Mouse (Mus musculus): ENCODE results near the gene Prkce. TPM values are rescaled to one million over a fixed set of nuclear protein-coding genes. Genes with fewer than 3 reads are reported as not detected.
A peak's percentile ranks its signal among the peaks of the same experiment; 100 is the strongest.

Prkce gene
- polyA plus RNA-seq, 1 experiment: 3.3 TPM

DNA sequence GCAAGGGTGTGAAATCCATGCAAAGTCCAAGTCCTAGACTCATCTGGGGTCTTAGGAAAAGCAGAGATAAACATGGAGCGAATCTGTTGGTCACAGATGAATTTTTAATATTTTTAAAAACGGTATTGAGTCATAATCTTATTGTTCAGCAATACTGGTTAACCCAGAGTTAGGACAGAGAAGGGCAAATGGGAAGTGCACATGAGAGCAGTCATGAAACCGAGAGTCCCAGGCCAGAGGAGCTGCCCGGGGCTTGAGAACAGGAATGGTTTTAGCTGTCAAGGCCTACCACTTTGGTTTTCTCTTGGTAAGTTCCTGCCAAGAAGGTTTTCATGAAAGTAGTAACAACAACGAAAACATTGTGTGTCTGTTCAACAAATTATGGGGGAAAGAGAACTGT, 76.8 kb downstream of the Prkce start:
- WGBS: 92% methylated on average over 5 of the region's 5 CpGs
- H3K27ac ChIP-seq (ENCODE audit: insufficient read depth, low read depth, low read length): no peak overlapping the region
- H3K36me3 ChIP-seq (ENCODE audit: control insufficient read depth, insufficient read depth, low read length): no peaks in the 10 kb centered on the region

DNA sequence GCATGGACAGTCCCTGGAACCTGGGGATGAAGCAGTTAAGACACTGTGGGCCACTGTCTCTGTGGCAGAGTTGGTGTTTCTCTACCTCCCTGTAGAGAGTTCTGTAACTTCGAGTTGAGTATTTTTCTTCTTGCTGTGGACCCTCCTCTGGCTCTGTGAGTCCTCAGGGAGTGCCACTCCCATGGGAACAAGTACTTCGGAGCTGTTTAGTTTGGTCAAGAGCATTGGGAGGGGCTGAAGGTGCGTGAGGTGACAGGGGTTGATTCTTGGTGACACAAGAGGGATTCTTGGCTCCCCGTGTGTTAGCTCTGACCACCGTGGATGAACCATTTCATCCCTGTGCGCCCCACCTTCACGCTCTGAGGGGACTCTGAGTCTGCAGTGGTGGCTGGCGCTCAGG, 81.2 kb downstream of the Prkce start:
- Histone ChIP-seq H3K27ac (ENCODE audit: insufficient read depth, low read depth, low read length) (no peak overlapping the region), H3K4me1 (ENCODE audit: control insufficient read depth, insufficient read depth, insufficient read length, low read length) (peaks cover 3% of the 10 kb centered on the region; the same call in 1 of the 2 replicates), H3K4me3 (ENCODE audit: low read depth, low read length) (no peak overlapping the region), H3K27me3 (ENCODE audit: control insufficient read depth, insufficient read depth, low read length) (no peaks in the 10 kb centered on the region), H3K36me3 (ENCODE audit: control insufficient read depth, insufficient read depth, low read length) (no peaks in the 10 kb centered on the region)
- TF ChIP-seq POLR2A (IDR thresholded peaks at IDR 0.05; ENCODE audit: low read depth, low read length) (no peak), CTCF (IDR thresholded peaks at IDR 0.05; ENCODE audit: extremely low read depth, insufficient read length, insufficient replicate concordance, low read depth, low read length) (no peak)
- WGBS: 80% methylated on average over 8 of the region's 8 CpGs

More for the DNA sequence above, 76.8 kb downstream of the Prkce start:
- TF ChIP-seq POLR2A (IDR thresholded peaks at IDR 0.05; ENCODE audit: low read depth, low read length) (no peak), CTCF (IDR thresholded peaks at IDR 0.05; ENCODE audit: extremely low read depth, insufficient read length, insufficient replicate concordance, low read depth, low read length) (no peak)
- Histone ChIP-seq H3K27me3 (ENCODE audit: control insufficient read depth, insufficient read depth, low read length) (no peaks in the 10 kb centered on the region), H3K4me3 (ENCODE audit: low read depth, low read length) (no peak overlapping the region), H3K4me1 (ENCODE audit: control insufficient read depth, insufficient read depth, insufficient read length, low read length) (peaks cover 5% of the 10 kb centered on the region; the same call in 1 of the 2 replicates)

DNA sequence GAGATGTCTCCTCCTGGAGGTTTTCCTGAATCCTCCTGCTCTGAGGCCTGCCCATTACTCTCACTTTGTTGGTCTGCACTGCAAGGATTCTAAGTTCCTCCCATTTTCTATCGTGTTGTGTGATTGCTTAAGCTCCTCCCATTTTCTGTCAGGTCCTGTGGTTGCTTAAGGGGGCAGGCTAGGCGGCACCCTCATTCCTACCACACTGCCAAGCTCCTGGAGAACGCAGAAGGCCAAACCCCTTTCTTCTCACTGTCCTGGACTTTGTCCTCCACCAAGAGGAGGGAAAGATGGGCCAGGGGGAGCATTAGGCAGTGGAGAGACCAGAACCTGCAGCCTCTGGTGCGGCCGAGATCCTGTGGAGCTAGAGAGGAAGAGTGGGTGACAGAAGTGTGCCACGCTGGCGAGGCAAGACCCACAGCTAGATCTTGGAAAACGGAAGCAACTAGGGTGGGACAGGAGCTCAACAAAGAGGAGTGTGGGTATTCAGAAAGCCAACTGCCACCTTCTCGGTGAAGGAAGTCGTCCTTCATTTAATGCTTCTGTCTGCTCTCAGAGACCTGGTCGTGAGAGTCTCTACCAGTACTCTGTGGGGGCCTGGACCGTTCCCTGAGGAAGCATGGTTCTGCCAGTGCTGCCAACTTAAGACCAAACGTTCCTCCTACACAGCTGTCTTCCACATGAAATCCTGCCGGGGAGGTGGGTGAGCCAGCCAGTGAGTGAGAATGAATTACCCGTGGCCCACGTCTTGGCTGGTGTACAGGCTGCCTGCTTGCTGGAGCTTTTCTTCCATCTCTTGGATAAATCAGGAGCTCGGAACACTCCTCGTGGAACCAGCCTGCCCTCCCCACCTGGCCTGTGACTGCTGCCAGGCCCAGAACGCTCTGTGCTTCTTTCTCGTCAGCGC, 82.2 kb downstream of the Prkce start:
- Histone ChIP-seq H3K4me1 (ENCODE audit: control insufficient read depth, insufficient read depth, insufficient read length, low read length) (peaks cover 3% of the 10 kb centered on the region; the same call in 1 of the 2 replicates), H3K27me3 (ENCODE audit: control insufficient read depth, insufficient read depth, low read length) (no peaks in the 10 kb centered on the region), H3K36me3 (ENCODE audit: control insufficient read depth, insufficient read depth, low read length) (no peaks in the 10 kb centered on the region), H3K4me3 (ENCODE audit: low read depth, low read length) (no peak overlapping the region), H3K27ac (ENCODE audit: insufficient read depth, low read depth, low read length) (no peak overlapping the region)
- 71% methylated on average over 21 of the region's 21 CpGs for WGBS
- no peak for TF ChIP-seq CTCF (IDR thresholded peaks at IDR 0.05; ENCODE audit: extremely low read depth, insufficient read length, insufficient replicate concordance, low read depth, low read length)
- no peak for TF ChIP-seq POLR2A (IDR thresholded peaks at IDR 0.05; ENCODE audit: low read depth, low read length)

DNA sequence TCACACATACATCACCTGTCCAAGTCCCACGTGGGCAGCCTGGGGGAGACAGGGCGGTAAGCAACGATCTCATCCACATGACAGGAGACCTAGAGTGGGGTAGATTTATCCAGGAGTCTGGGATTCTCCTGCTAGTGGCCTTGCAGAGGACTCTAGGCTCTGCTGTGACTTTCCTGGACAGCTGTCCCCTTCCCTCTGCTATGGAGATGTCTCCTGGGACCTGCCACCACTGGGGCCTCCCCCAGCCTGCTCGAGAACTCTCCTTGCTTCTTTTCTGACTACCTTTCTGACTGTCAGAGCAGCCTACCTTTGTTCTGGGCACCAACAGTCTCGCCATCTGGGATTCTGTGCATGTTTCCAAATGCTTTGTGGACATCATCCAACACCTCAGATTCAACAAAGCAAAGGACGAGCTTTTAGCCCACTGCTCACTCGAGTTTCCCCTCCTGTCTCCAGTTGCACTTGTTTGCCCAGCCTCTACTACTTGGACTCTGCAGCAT, 82.9 kb downstream of the Prkce start:
- no peak for TF ChIP-seq CTCF (IDR thresholded peaks at IDR 0.05; ENCODE audit: extremely low read depth, insufficient read length, insufficient replicate concordance, low read depth, low read length)
- TF ChIP-seq POLR2A (IDR thresholded peaks at IDR 0.05; ENCODE audit: low read depth, low read length): no peak
- no peak overlapping the region for H3K27ac ChIP-seq (ENCODE audit: insufficient read depth, low read depth, low read length)
- 74% methylated on average over 7 of the region's 7 CpGs for WGBS
- no peaks in the 10 kb centered on the region for H3K36me3 ChIP-seq (ENCODE audit: control insufficient read depth, insufficient read depth, low read length)
- H3K4me3 ChIP-seq (ENCODE audit: low read depth, low read length): no peak overlapping the region
- H3K4me1 ChIP-seq (ENCODE audit: control insufficient read depth, insufficient read depth, insufficient read length, low read length): peaks cover 3% of the 10 kb centered on the region; the same call in 1 of the 2 replicates
- H3K27me3 ChIP-seq (ENCODE audit: control insufficient read depth, insufficient read depth, low read length): no peaks in the 10 kb centered on the region

DNA sequence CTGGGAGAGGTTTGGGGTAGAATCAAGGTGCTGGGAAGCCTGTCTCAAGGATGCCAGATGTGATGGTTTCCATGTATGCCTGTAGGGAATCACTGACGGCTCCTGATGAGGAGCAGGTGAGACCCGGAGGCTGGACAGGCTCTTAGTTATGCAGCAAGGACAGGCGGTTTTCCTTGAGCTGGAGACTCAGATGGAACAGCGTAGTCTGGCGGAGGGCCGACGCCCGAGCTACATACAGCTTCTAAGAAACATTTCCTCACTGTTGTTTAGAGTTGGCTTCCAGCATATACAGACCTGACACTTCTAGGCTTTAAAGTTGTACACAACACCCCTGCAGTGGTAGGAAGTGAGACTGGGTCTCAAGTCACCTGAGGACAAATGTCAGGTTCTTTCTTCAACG, 86.3 kb downstream of the Prkce start:
- no peak for TF ChIP-seq POLR2A (IDR thresholded peaks at IDR 0.05; ENCODE audit: low read depth, low read length)
- TF ChIP-seq CTCF (IDR thresholded peaks at IDR 0.05; ENCODE audit: extremely low read depth, insufficient read length, insufficient replicate concordance, low read depth, low read length): no peak
- WGBS: 79% methylated on average over 9 of the region's 9 CpGs
- H3K4me3 ChIP-seq (ENCODE audit: low read depth, low read length): no peak overlapping the region
- no peaks in the 10 kb centered on the region for H3K27me3 ChIP-seq (ENCODE audit: control insufficient read depth, insufficient read depth, low read length)
- H3K4me1 ChIP-seq (ENCODE audit: control insufficient read depth, insufficient read depth, insufficient read length, low read length): peaks cover 3% of the 10 kb centered on the region; the same call in 1 of the 2 replicates
- H3K27ac ChIP-seq (ENCODE audit: insufficient read depth, low read depth, low read length): no peak overlapping the region
- no peaks in the 10 kb centered on the region for H3K36me3 ChIP-seq (ENCODE audit: control insufficient read depth, insufficient read depth, low read length)

DNA sequence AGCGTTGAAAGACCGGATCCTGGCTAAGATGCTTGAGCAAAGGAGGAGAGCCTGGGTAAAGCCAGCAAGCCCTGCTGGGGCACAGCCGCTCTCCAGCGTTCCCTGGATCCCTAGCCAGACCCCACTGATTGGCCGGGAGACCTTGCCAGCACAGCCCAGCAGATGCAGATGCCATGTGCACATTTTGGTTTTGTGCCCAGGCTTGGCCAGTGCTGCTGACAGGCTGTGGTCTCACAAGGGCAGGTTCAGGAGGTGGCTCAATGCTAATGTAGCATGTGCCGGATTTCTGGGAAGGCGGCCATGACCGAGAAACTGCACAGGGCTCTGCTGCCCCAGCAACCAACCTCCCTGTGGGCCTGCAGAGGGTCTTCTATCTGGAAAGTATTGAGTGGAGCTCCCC, 86.7 kb downstream of the Prkce start:
- 89% methylated on average over 8 of the region's 8 CpGs for WGBS
- Histone ChIP-seq H3K4me1 (ENCODE audit: control insufficient read depth, insufficient read depth, insufficient read length, low read length) (peaks cover 1% of the 10 kb centered on the region; the same call in 1 of the 2 replicates), H3K4me3 (ENCODE audit: low read depth, low read length) (no peak overlapping the region), H3K27me3 (ENCODE audit: control insufficient read depth, insufficient read depth, low read length) (no peaks in the 10 kb centered on the region), H3K36me3 (ENCODE audit: control insufficient read depth, insufficient read depth, low read length) (no peaks in the 10 kb centered on the region), H3K27ac (ENCODE audit: insufficient read depth, low read depth, low read length) (no peak overlapping the region)
- TF ChIP-seq POLR2A (IDR thresholded peaks at IDR 0.05; ENCODE audit: low read depth, low read length): no peak
- no peak for TF ChIP-seq CTCF (IDR thresholded peaks at IDR 0.05; ENCODE audit: extremely low read depth, insufficient read length, insufficient replicate concordance, low read depth, low read length)

DNA sequence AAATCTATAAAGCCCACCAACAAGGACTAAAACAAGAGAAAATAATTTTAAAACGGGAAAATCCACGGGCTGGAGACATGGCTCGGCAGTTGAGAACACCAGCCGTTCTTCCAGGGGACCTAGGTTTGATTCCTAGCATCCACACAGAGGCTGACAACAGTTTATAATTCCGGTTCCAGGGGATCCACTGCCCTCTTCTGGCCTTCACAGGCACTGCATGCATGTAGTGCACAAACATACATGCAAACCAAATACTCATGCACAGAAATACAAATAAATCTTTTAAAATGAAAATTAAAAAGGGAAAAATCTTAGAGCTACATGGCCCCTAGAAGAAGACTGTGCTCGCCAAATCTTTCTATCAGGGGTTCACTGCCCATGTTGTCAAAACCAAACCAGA, 87.4 kb downstream of the Prkce start:
- Histone ChIP-seq H3K27me3 (ENCODE audit: control insufficient read depth, insufficient read depth, low read length) (no peaks in the 10 kb centered on the region), H3K4me3 (ENCODE audit: low read depth, low read length) (no peak overlapping the region), H3K4me1 (ENCODE audit: control insufficient read depth, insufficient read depth, insufficient read length, low read length) (no peaks in the 10 kb centered on the region), H3K27ac (ENCODE audit: insufficient read depth, low read depth, low read length) (no peak overlapping the region), H3K36me3 (ENCODE audit: control insufficient read depth, insufficient read depth, low read length) (no peaks in the 10 kb centered on the region)
- 98% methylated on average over 6 of the region's 6 CpGs for WGBS
- no peak for TF ChIP-seq POLR2A (IDR thresholded peaks at IDR 0.05; ENCODE audit: low read depth, low read length)
- TF ChIP-seq CTCF (IDR thresholded peaks at IDR 0.05; ENCODE audit: extremely low read depth, insufficient read length, insufficient replicate concordance, low read depth, low read length): peak; percentile 44; the same call in 1 of the 2 replicates

Measured in small intestine, adult 2 months (tissue).